Mouse (Mus musculus): ENCODE data around the gene Tmem52b. TPM values are rescaled to one million over a fixed set of nuclear protein-coding genes. Genes with fewer than 3 reads are reported as not detected.
"Not testable (repeated sequence)": the region's sequence is repeated elsewhere in the genome, so short reads cannot be mapped to it uniquely, and the experiment has no call there.

Gene Tmem52b
- not detected in 2 replicates for polyA plus RNA-seq (2015; fragmentation: Nextera tagmentation; extraction: Ambion mirVana)

- ATAC-seq (replicated peaks; ENCODE audit: insufficient number of reproducible peaks, insufficient read depth, low FRiP score, low read depth), result no peak
- 58% methylated on average over 3 of the region's 3 CpGs for WGBS
- H3K4me2 ChIP-seq, result no peak within 1 kb of the TSS
Measured at GRCm38 (mm10) chr6:129512367-129512766, at the start of gene Tmem52b. Gene Tmem52b (plus strand): TSS chr6:129512555.

GRCm38 (mm10) chr6:129471386-129471785, 41.0 kb upstream of the Tmem52b start:
- Histone ChIP-seq H3K4me3 (no peak overlapping the region), H3K9me3 (replicated peaks) (no peaks in the 10 kb centered on the region), H3K4me2 (no peak overlapping the region), H3K4me1 (replicated peaks) (no peaks in the 10 kb centered on the region), H3K36me3 (no peaks in the 10 kb centered on the region), H3K27me3 (no peaks in the 10 kb centered on the region), H3K27ac (no peak overlapping the region), H3K9ac (no peak overlapping the region)
- no peak for ATAC-seq (replicated peaks; ENCODE audit: insufficient number of reproducible peaks, insufficient read depth, low FRiP score, low read depth)
- WGBS, result 86% methylated on average over 6 of the region's 6 CpGs

More at GRCm38 (mm10) chr6:129512367-129512766, at the start of gene Tmem52b:
- H3K36me3 ChIP-seq, result no peaks in the 10 kb centered on the region
- no peak within 1 kb of the TSS for H3K9ac ChIP-seq
- no peaks in the 10 kb centered on the region for H3K27me3 ChIP-seq
- no peak within 1 kb of the TSS for H3K4me3 ChIP-seq
- peaks cover 6% of the 10 kb centered on the region; the same call in 1 of the 2 replicates for H3K4me1 ChIP-seq (replicated peaks)
- no peaks in the 10 kb centered on the region for H3K9me3 ChIP-seq (replicated peaks)
- H3K27ac ChIP-seq, result no peak within 1 kb of the TSS

GRCm38 (mm10) chr6:129472627-129473026, 39.7 kb upstream of the Tmem52b start:
- Histone ChIP-seq H3K4me1 (replicated peaks) (no peaks in the 10 kb centered on the region), H3K9me3 (replicated peaks) (no peaks in the 10 kb centered on the region), H3K27ac (no peak overlapping the region), H3K27me3 (no peaks in the 10 kb centered on the region), H3K9ac (no peak overlapping the region), H3K4me2 (no peak overlapping the region), H3K4me3 (no peak overlapping the region), H3K36me3 (no peaks in the 10 kb centered on the region)
- ATAC-seq (replicated peaks; ENCODE audit: insufficient number of reproducible peaks, insufficient read depth, low FRiP score, low read depth), result no peak
- WGBS, result 69% methylated on average over 5 of the region's 5 CpGs

DNA sequence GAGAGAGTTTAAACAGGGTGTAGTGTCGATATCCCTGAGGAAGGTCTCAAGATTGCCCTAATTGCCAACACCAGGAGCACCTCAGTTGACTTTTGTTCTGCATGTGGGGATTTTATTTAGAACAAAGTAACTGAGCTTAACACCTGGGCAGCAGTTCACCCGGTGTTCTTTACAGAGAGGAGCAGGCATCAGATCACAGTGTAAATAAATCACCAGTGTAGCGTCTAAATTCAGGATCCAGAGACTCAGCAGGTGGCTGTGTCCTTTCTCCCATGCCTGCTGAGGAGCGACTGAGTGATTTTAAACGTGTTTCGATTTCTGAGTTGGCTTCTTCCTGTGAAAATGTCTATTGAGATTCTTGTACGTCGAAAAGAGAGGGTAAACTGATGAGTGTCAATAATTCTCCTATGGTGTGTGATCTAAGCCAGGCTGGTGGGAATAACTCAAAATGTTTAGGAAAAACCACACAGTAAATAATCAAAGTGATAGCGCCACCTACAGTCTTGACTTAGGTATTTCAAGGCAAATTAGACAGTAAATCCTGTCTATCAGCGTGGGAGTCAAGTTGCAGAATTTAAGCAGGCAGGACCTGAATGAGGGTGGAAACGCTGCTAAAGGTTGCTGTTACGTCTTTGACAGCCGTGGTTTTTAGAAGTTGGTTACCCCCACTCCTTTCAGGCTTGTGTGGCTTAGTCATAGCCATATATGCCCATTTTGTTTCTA, 35.8 kb upstream of the Tmem52b start:
- Histone ChIP-seq H3K9ac (no peak overlapping the region), H3K4me1 (replicated peaks) (no peaks in the 10 kb centered on the region), H3K4me3 (no peak overlapping the region), H3K36me3 (no peaks in the 10 kb centered on the region), H3K27ac (no peak overlapping the region), H3K9me3 (replicated peaks) (no peaks in the 10 kb centered on the region), H3K27me3 (no peaks in the 10 kb centered on the region), H3K4me2 (no peak overlapping the region)
- ATAC-seq (replicated peaks; ENCODE audit: insufficient number of reproducible peaks, insufficient read depth, low FRiP score, low read depth), result no peak
- 29% methylated on average over 13 of the region's 13 CpGs for WGBS

GRCm38 (mm10) chr6:129480089-129480958, 32.0 kb upstream of the Tmem52b start:
- Histone ChIP-seq H3K9ac (no peak overlapping the region), H3K36me3 (no peaks in the 10 kb centered on the region), H3K27ac (no peak overlapping the region), H3K4me3 (no peak overlapping the region), H3K4me1 (replicated peaks) (no peaks in the 10 kb centered on the region), H3K4me2 (no peak overlapping the region), H3K9me3 (replicated peaks) (no peaks in the 10 kb centered on the region), H3K27me3 (no peaks in the 10 kb centered on the region)
- no peak for ATAC-seq (replicated peaks; ENCODE audit: insufficient number of reproducible peaks, insufficient read depth, low FRiP score, low read depth)
- 61% methylated on average over 8 of the region's 8 CpGs for WGBS

GRCm38 (mm10) chr6:129494924-129495323, 17.4 kb upstream of the Tmem52b start:
- no peaks in the 10 kb centered on the region for H3K27me3 ChIP-seq
- no peaks in the 10 kb centered on the region for H3K36me3 ChIP-seq
- no peak overlapping the region for H3K4me3 ChIP-seq
- no peaks in the 10 kb centered on the region for H3K4me1 ChIP-seq (replicated peaks)
- H3K9ac ChIP-seq, result no peak overlapping the region
- H3K27ac ChIP-seq, result no peak overlapping the region
- no peak for ATAC-seq (replicated peaks; ENCODE audit: insufficient number of reproducible peaks, insufficient read depth, low FRiP score, low read depth)
- no peak overlapping the region for H3K4me2 ChIP-seq
- 66% methylated on average over 4 of the region's 4 CpGs for WGBS
- H3K9me3 ChIP-seq (replicated peaks), result no peaks in the 10 kb centered on the region

GRCm38 (mm10) chr6:129497345-129498218, 14.8 kb upstream of the Tmem52b start:
- Histone ChIP-seq H3K4me3 (no peak overlapping the region), H3K4me1 (replicated peaks) (no peaks in the 10 kb centered on the region), H3K9ac (no peak overlapping the region), H3K4me2 (no peak overlapping the region), H3K27ac (no peak overlapping the region), H3K27me3 (no peaks in the 10 kb centered on the region), H3K9me3 (replicated peaks) (0 out of 2 replicates have a peak, but pooled peaks cover 3% of the 10 kb centered on the region), H3K36me3 (no peaks in the 10 kb centered on the region)
- WGBS, result 83% methylated on average over 3 of the region's 3 CpGs
- no peak for ATAC-seq (replicated peaks; ENCODE audit: insufficient number of reproducible peaks, insufficient read depth, low FRiP score, low read depth)

- H3K9me3 ChIP-seq (replicated peaks); ATAC-seq (replicated peaks; ENCODE audit: insufficient number of reproducible peaks, insufficient read depth, low FRiP score, low read depth); H3K9ac ChIP-seq; H3K27ac ChIP-seq; H3K4me3 ChIP-seq; H3K36me3 ChIP-seq; H3K4me2 ChIP-seq; H3K4me1 ChIP-seq (replicated peaks); H3K27me3 ChIP-seq: not testable (repeated sequence)
- WGBS, result 79% methylated on average over 1 of the region's 1 CpGs
Measured at GRCm38 (mm10) chr6:129499516-129499915, 12.8 kb upstream of the Tmem52b start.

DNA sequence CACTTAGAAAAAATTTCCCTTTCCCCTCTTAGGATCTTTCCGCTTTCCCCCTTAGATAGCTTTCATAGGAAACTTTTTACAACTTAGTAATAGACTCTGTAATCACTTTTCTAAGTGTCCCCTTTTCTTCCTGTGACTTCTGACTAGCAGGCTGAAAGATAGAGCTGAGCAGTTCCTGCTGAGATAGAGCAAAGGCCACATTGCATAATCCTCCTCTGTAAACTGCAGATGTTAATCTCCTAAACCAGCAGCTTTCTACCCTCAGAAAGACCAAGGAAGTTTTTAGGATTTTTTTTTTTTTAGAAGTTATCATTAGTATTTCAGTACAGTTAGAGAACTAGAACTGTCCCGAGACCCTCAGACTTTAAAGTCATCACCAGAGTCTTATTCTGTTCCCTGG, 8.9 kb upstream of the Tmem52b start:
- H3K4me1 ChIP-seq (replicated peaks), result no peaks in the 10 kb centered on the region
- WGBS, result 74% methylated on average over 2 of the region's 2 CpGs
- no peak for ATAC-seq (replicated peaks; ENCODE audit: insufficient number of reproducible peaks, insufficient read depth, low FRiP score, low read depth)
- H3K27me3 ChIP-seq, result no peaks in the 10 kb centered on the region
- H3K9ac ChIP-seq, result no peak overlapping the region
- no peak overlapping the region for H3K4me3 ChIP-seq
- peaks cover 5% of the 10 kb centered on the region; the same call in 1 of the 2 replicates for H3K9me3 ChIP-seq (replicated peaks)
- no peaks in the 10 kb centered on the region for H3K36me3 ChIP-seq
- H3K27ac ChIP-seq, result no peak overlapping the region
- no peak overlapping the region for H3K4me2 ChIP-seq

DNA sequence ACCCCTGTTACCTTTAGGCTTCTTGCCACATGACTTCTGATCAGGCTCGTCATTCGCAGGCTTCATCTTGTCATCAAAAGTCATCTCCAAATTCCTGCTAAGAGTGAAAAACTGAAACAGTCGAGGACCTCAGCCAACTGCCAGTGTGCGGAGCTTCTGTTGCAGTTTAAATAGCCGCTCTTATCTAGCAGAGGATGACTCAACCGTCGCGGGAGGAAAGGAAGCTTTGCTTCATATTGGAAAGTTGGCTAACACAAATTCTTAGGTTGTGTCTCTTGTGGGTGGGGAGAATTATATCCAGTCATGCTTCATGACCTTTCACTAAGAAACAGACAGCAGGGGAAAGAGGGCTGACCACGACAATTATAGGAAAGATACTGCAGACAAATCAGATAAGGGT, 5.3 kb upstream of the Tmem52b start, which contains the start of gene Olr1:
Gene Olr1 (minus strand): TSS at position 142 of the 400 bp plus-strand sequence.
- no peak for ATAC-seq (replicated peaks; ENCODE audit: insufficient number of reproducible peaks, insufficient read depth, low FRiP score, low read depth)

More for the DNA sequence above, 5.3 kb upstream of the Tmem52b start, which contains the start of gene Olr1:
- Histone ChIP-seq H3K4me3 (no peak within 1 kb of the TSS), H3K4me1 (replicated peaks) (no peaks in the 10 kb centered on the region), H3K27ac (no peak within 1 kb of the TSS), H3K36me3 (no peaks in the 10 kb centered on the region), H3K4me2 (no peak within 1 kb of the TSS), H3K9me3 (replicated peaks) (peaks cover 5% of the 10 kb centered on the region; the same call in 1 of the 2 replicates), H3K9ac (no peak within 1 kb of the TSS), H3K27me3 (no peaks in the 10 kb centered on the region)
- WGBS, result 43% methylated on average over 9 of the region's 9 CpGs
